Mouse (Mus musculus): Measurements from ENCODE around the gene Snx32.

- TF ChIP-seq CTCF (IDR thresholded peaks at IDR 0.05) (no peak), EP300 (IDR thresholded peaks at IDR 0.05) (no peak)
These were observed 45.3 kb downstream of the Snx32 start for GRCm38 (mm10) chr19:5465037-5465436.
